Mouse (Mus musculus) embryonic fibroblast, embryonic 13.5 days (primary cell): ENCODE results near the gene Gramd1b. TPM values are rescaled to one million over a fixed set of nuclear protein-coding genes. Genes with fewer than 3 reads are reported as not detected.
A peak's percentile ranks its signal among the peaks of the same experiment; 100 is the strongest.

Source experiments
- H3K27ac ChIP-seq: 2 replicates; pipeline ENCODE4 v1.5.1; 2012; ENCODE audit warnings: low read length, control low read depth, inconsistent platforms; ENCODE audit not compliant: insufficient read depth
- H3K4me1 ChIP-seq: 2 replicates; pipeline ENCODE4 v1.6.1; 2011; ENCODE audit warnings: low read length; ENCODE audit not compliant: control insufficient read depth, insufficient read depth
- H3K4me3 ChIP-seq: 2 replicates; pipeline ENCODE4 v1.5.1; 2011; ENCODE audit warnings: mild to moderate bottlenecking, control low read depth, low read length; ENCODE audit not compliant: insufficient read depth
- CTCF ChIP-seq: IDR thresholded peaks from 2 replicates; pipeline ENCODE4 v1.5.1; 2011; ENCODE audit warnings: mild to moderate bottlenecking, control low read depth, low read length, moderate library complexity, borderline replicate concordance; ENCODE audit not compliant: insufficient read depth
- POLR2A ChIP-seq: IDR thresholded peaks from 2 replicates; pipeline ENCODE4 v1.6.1; 2011; ENCODE audit warnings: low read depth, mild to moderate bottlenecking, control low read depth, low read length, moderate library complexity
- polyA plus RNA-seq: library from polyadenylated mRNA; stranded (reverse); fragments of >200 nt; gene quantifications from 2 replicates; pipeline ENCODE4 v1.2.4, GENCODE M21; 2011; ENCODE audit warnings: low read depth; ENCODE audit not compliant: missing spikeins, insufficient read length

Gene Gramd1b
- polyA plus RNA-seq, 1 experiment: 14.3 TPM

GRCm38 (mm10) chr9:40282968-40283367 is 248.2 kb downstream of the Gramd1b start:
- H3K4me1 ChIP-seq: no peaks in the 10 kb centered on the region
- TF ChIP-seq POLR2A (no peak), CTCF (no peak)
- no peak overlapping the region for H3K27ac ChIP-seq
- no peak overlapping the region for H3K4me3 ChIP-seq

DNA sequence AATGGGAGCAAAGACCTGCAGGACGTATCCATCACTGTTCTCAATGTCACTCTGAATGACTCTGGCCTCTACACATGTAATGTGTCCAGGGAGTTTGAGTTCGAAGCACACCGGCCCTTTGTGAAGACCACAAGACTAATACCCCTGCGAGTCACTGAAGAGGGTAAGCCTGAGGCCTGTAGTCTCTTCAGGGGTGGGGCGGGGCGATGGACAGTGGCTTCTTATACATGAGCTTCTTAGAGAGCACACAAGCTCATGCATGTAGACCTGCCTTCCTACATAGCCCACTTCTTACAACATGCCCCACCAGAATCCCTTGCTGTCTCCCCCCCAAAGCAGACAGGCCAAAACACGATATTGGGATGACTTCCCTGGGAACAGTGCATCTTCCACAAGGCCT is 251.7 kb downstream of the Gramd1b start:
- Histone ChIP-seq H3K4me1 (no peaks in the 10 kb centered on the region), H3K4me3 (no peak overlapping the region), H3K27ac (no peak overlapping the region)
- TF ChIP-seq CTCF (no peak), POLR2A (no peak)

- H3K27ac ChIP-seq: no peak overlapping the region
- TF ChIP-seq POLR2A (no peak), CTCF (no peak)
- H3K4me1 ChIP-seq: no peaks in the 10 kb centered on the region
- H3K4me3 ChIP-seq: no peak overlapping the region
Observed at GRCm38 (mm10) chr9:40277671-40278070, 253.5 kb downstream of the Gramd1b start.

DNA sequence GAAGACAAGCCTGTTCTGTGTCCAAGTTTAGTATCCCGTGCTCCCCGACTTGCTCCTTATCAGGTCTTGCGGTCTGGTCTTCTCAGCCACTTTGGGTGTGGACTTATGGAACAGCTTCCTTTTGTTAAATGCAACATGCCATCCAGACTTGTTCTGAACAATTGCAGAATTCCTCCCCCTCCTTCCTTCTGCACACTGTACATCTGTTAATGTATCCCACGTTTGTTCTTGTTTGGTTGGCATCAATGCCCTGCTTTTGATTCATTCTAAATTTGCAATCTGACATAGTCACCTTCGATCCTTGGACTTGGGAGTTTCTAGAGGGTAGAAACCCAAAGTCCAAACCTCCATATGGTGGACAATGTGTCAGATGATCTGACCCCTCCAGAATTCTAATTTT is 255.3 kb downstream of the Gramd1b start:
- Histone ChIP-seq H3K4me3 (no peak overlapping the region), H3K4me1 (no peaks in the 10 kb centered on the region), H3K27ac (no peak overlapping the region)
- TF ChIP-seq CTCF (no peak), POLR2A (no peak)

DNA sequence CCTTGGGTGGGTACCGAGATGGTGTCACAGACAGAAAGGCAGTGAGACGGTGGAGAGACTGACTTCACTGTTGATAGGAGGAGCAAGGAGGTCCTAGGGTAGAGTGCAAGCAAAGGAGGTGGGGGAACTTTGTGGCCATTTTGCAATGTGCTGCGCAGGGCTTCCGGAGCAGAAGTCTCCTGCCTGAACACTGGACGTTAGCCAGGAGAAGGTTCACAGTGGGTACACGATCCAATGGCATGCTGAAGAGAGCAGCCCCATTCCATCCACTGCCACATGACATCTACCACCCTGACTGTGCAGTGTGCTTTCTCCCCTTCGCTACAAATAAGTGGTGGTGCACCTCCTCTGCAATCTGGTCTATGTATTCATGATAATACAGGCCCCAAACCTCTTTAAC is 258.4 kb downstream of the Gramd1b start:
- H3K27ac ChIP-seq: no peak overlapping the region
- no peak for TF ChIP-seq CTCF
- TF ChIP-seq POLR2A: no peak
- H3K4me1 ChIP-seq: 0 out of 2 replicates have a peak, but pooled peaks cover 2% of the 10 kb centered on the region
- H3K4me3 ChIP-seq: no peak overlapping the region

DNA sequence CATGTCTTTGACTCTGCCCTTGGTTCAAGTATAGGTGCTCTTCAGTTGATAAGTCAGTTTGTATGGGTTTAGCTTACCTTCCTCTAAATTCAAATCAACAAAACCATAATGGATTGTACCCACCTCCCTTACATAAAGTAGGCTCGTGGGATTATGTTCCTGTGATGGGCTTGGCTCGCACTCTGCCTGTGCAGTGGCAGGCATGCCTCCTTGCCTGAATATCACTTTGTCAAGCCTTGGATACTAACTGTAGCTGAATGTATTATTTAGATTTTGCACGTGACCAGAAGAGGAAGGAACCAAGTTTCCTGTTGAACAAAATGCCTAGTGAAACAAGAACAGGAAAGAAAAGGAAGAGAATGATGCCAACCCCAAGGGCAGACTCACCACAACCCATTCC is 260.1 kb downstream of the Gramd1b start:
- no peak overlapping the region for H3K4me3 ChIP-seq
- TF ChIP-seq CTCF: no peak
- 0 out of 2 replicates have a peak, but pooled peaks cover 2% of the 10 kb centered on the region for H3K4me1 ChIP-seq
- H3K27ac ChIP-seq: no peak overlapping the region

DNA sequence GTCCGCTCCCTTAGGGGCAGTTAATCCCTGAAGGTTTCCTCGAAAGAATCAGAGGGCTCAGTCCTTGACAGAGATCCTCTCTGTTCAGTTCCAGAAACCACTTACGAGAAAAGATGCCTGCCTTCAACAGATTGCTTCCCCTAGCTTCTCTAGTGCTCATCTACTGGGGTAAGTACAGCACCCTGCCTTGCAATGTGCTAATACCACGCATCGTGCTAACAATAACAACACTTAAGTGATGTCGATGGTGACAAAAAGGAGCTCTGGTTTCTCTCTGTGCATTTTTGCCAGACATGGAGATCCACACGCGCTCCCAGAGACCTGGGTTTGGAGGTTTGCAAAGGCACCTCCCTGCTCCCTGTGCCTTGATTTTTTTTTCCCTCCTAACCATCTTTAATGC is 261.3 kb downstream of the Gramd1b start:
- TF ChIP-seq POLR2A (no peak), CTCF (no peak)
- Histone ChIP-seq H3K4me1 (0 out of 2 replicates have a peak, but pooled peaks cover 2% of the 10 kb centered on the region), H3K4me3 (no peak overlapping the region), H3K27ac (no peak overlapping the region)

GRCm38 (mm10) chr9:40269103-40269861 is 261.9 kb downstream of the Gramd1b start, which contains the start of gene Scn3b:
Gene Scn3b (plus strand): TSS chr9:40269217.
- TF ChIP-seq CTCF (no peak), POLR2A (no peak)
- Histone ChIP-seq H3K27ac (no peak within 1 kb of the TSS), H3K4me3 (0 out of 2 replicates have a peak within 1 kb of the TSS, but pooled peaks have one; percentile 11), H3K4me1 (0 out of 2 replicates have a peak, but pooled peaks cover 2% of the 10 kb centered on the region)

DNA sequence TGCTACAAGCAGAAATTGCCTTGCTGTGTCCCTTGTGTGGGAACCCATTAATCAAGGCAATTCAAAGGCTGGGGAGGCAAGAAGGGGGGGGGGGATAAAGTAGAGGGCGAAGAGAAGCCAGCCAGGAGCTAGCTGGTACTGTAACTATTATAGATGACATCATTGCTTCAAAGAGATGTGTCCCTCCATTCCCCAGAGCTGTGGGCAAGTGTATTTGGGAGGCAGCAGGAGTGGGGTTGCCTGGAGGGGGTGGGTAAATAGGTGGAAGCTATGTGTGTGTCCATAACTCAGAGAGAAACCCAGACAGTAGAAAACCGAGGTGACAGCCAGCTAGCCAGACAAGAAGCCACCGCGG is 262.5 kb downstream of the Gramd1b start:
- no peak for TF ChIP-seq POLR2A
- TF ChIP-seq CTCF: no peak
- H3K4me1 ChIP-seq: 0 out of 2 replicates have a peak, but pooled peaks cover 2% of the 10 kb centered on the region
- no peak overlapping the region for H3K27ac ChIP-seq
- no peak overlapping the region for H3K4me3 ChIP-seq

GRCm38 (mm10) chr9:40268040-40268747 is 263.0 kb downstream of the Gramd1b start:
- Histone ChIP-seq H3K4me1 (0 out of 2 replicates have a peak, but pooled peaks cover 2% of the 10 kb centered on the region), H3K4me3 (no peak overlapping the region), H3K27ac (no peak overlapping the region)
- TF ChIP-seq POLR2A: no peak
- no peak for TF ChIP-seq CTCF
